Mouse (Mus musculus) embryonic facial prominence, embryonic 15.5 days (tissue): Measurements from ENCODE around the gene Celf2. TPM values are rescaled to one million over a fixed set of nuclear protein-coding genes. Genes with fewer than 3 reads are reported as not detected.
"Not testable (repeated sequence)": the region's sequence is repeated elsewhere in the genome, so short reads cannot be mapped to it uniquely, and the experiment has no call there.

Source experiments
- ATAC-seq: fragments of 200-750 bp; cut with Nextera tagmentation; 2 replicates; pipeline ENCODE4 v1.8.0; 2017; ENCODE audit warnings: low read depth, moderate TSS enrichment; ENCODE audit not compliant: insufficient number of reproducible peaks, low FRiP score, low TSS enrichment
- H3K27ac ChIP-seq: fragments of 300-500 bp; sonication (generic); replicated peaks from 2 replicates; pipeline ENCODE4 v1.5.1; 2015; ENCODE audit warnings: mild to moderate bottlenecking, inconsistent platforms
- H3K27me3 ChIP-seq: fragments of 300-500 bp; sonication (generic); 2 replicates; pipeline ENCODE4 v1.6.1; 2015; ENCODE audit warnings: inconsistent platforms
- H3K36me3 ChIP-seq: fragments of 300-500 bp; sonication (generic); 2 replicates; pipeline ENCODE4 v1.6.1; 2015; ENCODE audit warnings: mild to moderate bottlenecking, inconsistent platforms
- H3K4me1 ChIP-seq: fragments of 300-500 bp; sonication (generic); 2 replicates; pipeline ENCODE4 v1.6.1; 2015; ENCODE audit warnings: inconsistent platforms
- H3K4me2 ChIP-seq: fragments of 300-500 bp; sonication (generic); replicated peaks from 2 replicates; pipeline ENCODE4 v1.6.1; 2015; ENCODE audit warnings: mild to moderate bottlenecking, inconsistent platforms
- H3K4me3 ChIP-seq: fragments of 300-500 bp; sonication (generic); replicated peaks from 2 replicates; pipeline ENCODE4 v1.5.1; 2015; ENCODE audit warnings: mild to moderate bottlenecking, inconsistent platforms
- H3K9ac ChIP-seq: fragments of 300-500 bp; sonication (generic); 2 replicates; pipeline ENCODE4 v1.6.1; 2015; ENCODE audit warnings: inconsistent platforms
- H3K9me3 ChIP-seq: fragments of 300-500 bp; sonication (generic); replicated peaks from 2 replicates; pipeline ENCODE4 v1.6.1; 2016; ENCODE audit warnings: inconsistent platforms
- WGBS: fragments of 180-500 bp; shearing (Covaris S2); methylation state at CpG from one replicate; pipeline ENCODE4 v1.1.7; 2015; 5-methylcytosine and 5-hydroxymethylcytosine counted together
- polyA plus RNA-seq: library from polyadenylated mRNA; unstranded; fragments of >200 nt; fragmentation: Nextera tagmentation; extraction: Ambion mirVana; gene quantifications from 2 replicates; pipeline ENCODE4 v1.2.1, GENCODE M21; 2015

The Celf2 gene
- polyA plus RNA-seq, 1 experiment from 2014 or later: 59.7 TPM

GRCm38 (mm10) chr2:6602163-6602562, 907.2 kb downstream of the Celf2 start:
- WGBS: 78% methylated on average over 4 of the region's 4 CpGs
- no peaks in the 10 kb centered on the region for H3K4me1 ChIP-seq
- no peak for ATAC-seq
- no peak overlapping the region for H3K27ac ChIP-seq
- no peak overlapping the region for H3K4me2 ChIP-seq
- no peak overlapping the region for H3K9ac ChIP-seq
- H3K4me3 ChIP-seq: no peak overlapping the region
- no peaks in the 10 kb centered on the region for H3K9me3 ChIP-seq
- H3K27me3 ChIP-seq: no peaks in the 10 kb centered on the region
- no peaks in the 10 kb centered on the region; the same call in 1 of the 2 replicates for H3K36me3 ChIP-seq

GRCm38 (mm10) chr2:6598879-6599167, 910.5 kb downstream of the Celf2 start:
- WGBS: 93% methylated on average over 1 of the region's 1 CpGs
- H3K4me3 ChIP-seq: no peak overlapping the region
- ATAC-seq: no peak

DNA sequence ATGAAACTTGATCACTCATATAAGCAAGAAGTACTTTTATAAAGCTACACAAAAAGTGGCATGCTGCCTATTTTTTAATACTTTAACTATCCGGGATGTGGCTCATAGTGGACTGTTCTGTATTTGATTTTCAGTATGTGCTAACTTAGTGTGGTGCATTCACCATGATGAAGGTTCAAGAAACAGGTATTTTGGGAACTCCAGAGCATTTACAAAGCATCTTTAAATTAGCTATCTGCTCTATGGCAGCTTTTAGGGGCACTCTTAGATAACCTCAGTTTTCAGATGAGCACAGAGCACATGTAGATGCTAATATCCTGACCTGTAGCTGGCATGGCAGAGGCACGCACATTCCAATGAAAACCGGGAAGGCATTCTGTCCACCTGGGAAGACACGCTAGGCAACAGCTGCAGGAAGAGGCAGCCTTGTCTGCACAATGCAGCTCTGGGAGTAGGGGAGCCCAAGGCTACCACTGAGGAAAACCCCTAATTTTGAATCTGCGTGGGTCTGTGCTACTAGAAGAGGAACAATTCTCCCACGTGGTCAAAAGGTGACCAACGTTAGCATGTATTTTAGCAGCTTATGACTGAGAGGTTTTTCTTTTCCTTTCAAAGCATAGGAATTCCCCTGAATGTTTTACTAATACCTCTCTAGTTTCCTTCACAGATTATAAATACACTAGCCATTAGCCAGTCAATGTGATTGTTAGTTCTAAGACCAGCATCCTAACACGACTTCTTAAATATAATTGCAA, 911.1 kb downstream of the Celf2 start:
- no peak for ATAC-seq
- WGBS: 83% methylated on average over 8 of the region's 8 CpGs
- no peaks in the 10 kb centered on the region; the same call in 1 of the 2 replicates for H3K36me3 ChIP-seq

More at GRCm38 (mm10) chr2:6598879-6599167, 910.5 kb downstream of the Celf2 start:
- Histone ChIP-seq H3K4me2 (no peak overlapping the region), H3K27me3 (no peaks in the 10 kb centered on the region), H3K27ac (no peak overlapping the region), H3K4me1 (no peaks in the 10 kb centered on the region), H3K9me3 (no peaks in the 10 kb centered on the region), H3K9ac (no peak overlapping the region), H3K36me3 (no peaks in the 10 kb centered on the region; the same call in 1 of the 2 replicates)

GRCm38 (mm10) chr2:6594736-6595135, 914.6 kb downstream of the Celf2 start:
- Histone ChIP-seq H3K4me1 (no peaks in the 10 kb centered on the region), H3K9me3 (no peaks in the 10 kb centered on the region), H3K4me2 (no peak overlapping the region), H3K9ac (no peak overlapping the region), H3K27ac (no peak overlapping the region; the same call in 1 of the 2 replicates), H3K27me3 (no peaks in the 10 kb centered on the region), H3K4me3 (no peak overlapping the region), H3K36me3 (no peaks in the 10 kb centered on the region)
- WGBS: 31% methylated on average over 1 of the region's 1 CpGs
- ATAC-seq: no peak

More for the DNA sequence above, 911.1 kb downstream of the Celf2 start:
- Histone ChIP-seq H3K4me3 (no peak overlapping the region), H3K9ac (no peak overlapping the region), H3K27me3 (no peaks in the 10 kb centered on the region), H3K4me2 (no peak overlapping the region), H3K4me1 (no peaks in the 10 kb centered on the region), H3K27ac (no peak overlapping the region), H3K9me3 (no peaks in the 10 kb centered on the region)

DNA sequence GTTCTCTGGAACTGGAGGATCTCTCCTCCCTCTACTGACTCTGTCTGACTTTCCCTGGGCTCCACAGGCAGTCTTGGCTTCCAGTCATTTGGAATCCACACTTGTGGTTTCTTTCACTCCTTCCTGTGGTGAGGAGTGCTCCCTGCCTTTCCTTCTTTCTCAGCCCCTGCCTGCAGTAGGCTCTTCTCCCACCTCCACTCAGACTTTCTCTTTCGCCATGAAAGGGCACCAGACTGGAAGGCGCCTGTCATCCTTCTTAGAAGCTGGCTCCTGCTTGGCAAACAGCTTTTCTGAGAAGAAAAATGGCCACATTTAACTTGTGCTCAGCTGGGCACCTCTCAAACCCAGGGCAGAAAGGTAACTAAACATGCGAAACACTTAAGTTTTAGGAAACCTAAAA, 915.2 kb downstream of the Celf2 start:
- Histone ChIP-seq H3K4me2 (no peak overlapping the region), H3K27ac (no peak overlapping the region), H3K9ac (no peak overlapping the region), H3K27me3 (no peaks in the 10 kb centered on the region), H3K4me1 (no peaks in the 10 kb centered on the region), H3K4me3 (no peak overlapping the region), H3K36me3 (no peaks in the 10 kb centered on the region), H3K9me3 (no peaks in the 10 kb centered on the region)
- no peak for ATAC-seq
- WGBS: 76% methylated on average over 3 of the region's 3 CpGs

DNA sequence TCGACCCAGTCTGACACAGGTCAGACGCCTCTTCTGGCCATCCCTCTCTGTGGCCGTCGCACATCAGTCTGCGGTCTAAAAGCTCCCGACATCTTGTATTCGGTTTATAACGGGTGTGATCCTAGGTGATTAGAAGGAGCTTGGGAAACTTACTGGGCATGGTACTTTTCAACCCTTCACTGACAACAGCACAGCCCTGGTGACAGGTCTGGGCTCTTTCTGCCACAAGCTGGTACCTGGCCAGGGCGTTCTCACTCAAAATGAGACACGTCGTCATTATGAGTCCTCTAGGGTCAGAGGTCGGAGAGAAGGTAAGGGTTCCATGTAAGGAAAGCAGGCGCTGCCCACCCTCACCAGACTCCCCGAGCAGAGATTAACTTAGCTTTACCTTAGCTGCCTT, 915.6 kb downstream of the Celf2 start:
- H3K9ac ChIP-seq: no peak overlapping the region
- H3K4me2 ChIP-seq: no peak overlapping the region
- no peaks in the 10 kb centered on the region for H3K4me1 ChIP-seq
- ATAC-seq: no peak
- 78% methylated on average over 14 of the region's 14 CpGs for WGBS
- no peak overlapping the region for H3K27ac ChIP-seq
- H3K27me3 ChIP-seq: no peaks in the 10 kb centered on the region
- no peak overlapping the region for H3K4me3 ChIP-seq
- no peaks in the 10 kb centered on the region for H3K9me3 ChIP-seq
- H3K36me3 ChIP-seq: no peaks in the 10 kb centered on the region

DNA sequence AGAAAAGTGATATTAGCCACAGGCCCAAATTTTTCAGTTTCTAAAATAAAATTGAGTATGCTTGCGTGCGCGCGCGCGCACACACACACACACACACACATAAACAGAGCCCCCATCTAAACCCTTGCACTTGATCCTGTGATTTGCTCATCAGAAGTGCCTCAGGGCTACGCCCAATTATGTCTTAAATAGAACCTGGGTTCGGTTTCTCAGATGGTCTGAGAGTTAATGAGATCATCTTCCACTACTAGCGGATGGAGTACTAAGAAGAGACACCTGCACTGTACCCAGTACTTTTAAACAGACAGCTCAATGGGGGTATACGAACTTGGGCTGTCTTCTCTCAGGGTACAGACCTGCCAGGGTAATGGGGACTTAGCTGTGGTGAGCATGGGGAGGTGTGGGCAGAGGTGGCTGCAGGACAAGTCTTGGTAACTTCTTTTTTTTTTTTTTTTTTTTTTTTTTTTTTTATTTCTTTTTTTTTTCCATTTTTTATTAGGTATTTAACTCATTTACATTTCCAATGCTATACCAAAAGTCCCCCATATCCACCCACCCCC, 923.2 kb downstream of the Celf2 start:
- Histone ChIP-seq H3K4me2 (no peak overlapping the region), H3K27me3 (no peaks in the 10 kb centered on the region), H3K27ac (no peak overlapping the region), H3K9ac (no peak overlapping the region), H3K4me1 (no peaks in the 10 kb centered on the region), H3K9me3 (no peaks in the 10 kb centered on the region), H3K4me3 (no peak overlapping the region), H3K36me3 (no peaks in the 10 kb centered on the region)
- WGBS: 80% methylated on average over 10 of the region's 10 CpGs
- ATAC-seq: no peak

GRCm38 (mm10) chr2:6585069-6585754, 924.2 kb downstream of the Celf2 start:
- no peak for ATAC-seq
- no peaks in the 10 kb centered on the region for H3K9me3 ChIP-seq
- WGBS: 80% methylated on average over 7 of the region's 7 CpGs
- H3K27ac ChIP-seq: no peak overlapping the region
- no peak overlapping the region for H3K4me2 ChIP-seq
- H3K27me3 ChIP-seq: no peaks in the 10 kb centered on the region
- H3K4me3 ChIP-seq: no peak overlapping the region
- no peak overlapping the region for H3K9ac ChIP-seq
- H3K4me1 ChIP-seq: no peaks in the 10 kb centered on the region
- H3K36me3 ChIP-seq: no peaks in the 10 kb centered on the region

DNA sequence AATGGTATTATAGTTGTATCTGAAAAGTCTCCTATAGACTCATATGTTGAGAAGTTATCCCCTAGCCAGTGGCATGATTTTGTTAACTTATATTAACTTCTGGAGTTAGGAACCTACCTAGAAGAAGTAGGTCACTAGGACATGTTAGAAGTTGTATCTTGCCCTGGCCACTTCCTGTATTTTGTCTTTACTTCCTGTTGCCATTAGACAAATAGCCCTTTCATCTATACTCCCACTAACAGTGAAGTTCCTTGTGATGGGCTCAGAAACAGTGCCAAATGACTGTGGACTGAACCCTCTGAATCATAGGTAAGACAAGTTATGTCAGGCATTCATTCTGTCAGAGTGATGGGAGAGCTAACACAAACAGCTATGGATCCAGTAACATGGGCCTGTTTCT, 926.7 kb downstream of the Celf2 start:
- ATAC-seq: no peak
- no peaks in the 10 kb centered on the region for H3K27me3 ChIP-seq
- H3K4me1 ChIP-seq: no peaks in the 10 kb centered on the region
- H3K9me3 ChIP-seq: no peaks in the 10 kb centered on the region
- H3K4me3 ChIP-seq: no peak overlapping the region
- no peak overlapping the region for H3K9ac ChIP-seq
- H3K36me3 ChIP-seq: no peaks in the 10 kb centered on the region
- no peak overlapping the region for H3K4me2 ChIP-seq
- H3K27ac ChIP-seq: no peak overlapping the region

- Histone ChIP-seq H3K4me3 (no peak overlapping the region), H3K27ac (no peak overlapping the region), H3K9me3 (no peaks in the 10 kb centered on the region), H3K27me3 (no peaks in the 10 kb centered on the region), H3K9ac (no peak overlapping the region), H3K4me1 (no peaks in the 10 kb centered on the region), H3K36me3 (no peaks in the 10 kb centered on the region), H3K4me2 (no peak overlapping the region)
- no peak for ATAC-seq
- WGBS: 85% methylated on average over 5 of the region's 5 CpGs
Measured at GRCm38 (mm10) chr2:6580066-6580465, 929.3 kb downstream of the Celf2 start.

- not testable (repeated sequence) for H3K27me3 ChIP-seq, H3K9ac ChIP-seq, H3K27ac ChIP-seq, ATAC-seq, H3K4me3 ChIP-seq, H3K9me3 ChIP-seq, H3K4me2 ChIP-seq, H3K36me3 ChIP-seq, H3K4me1 ChIP-seq
- WGBS: 94% methylated on average over 3 of the region's 3 CpGs
Measured at GRCm38 (mm10) chr2:6575316-6575715, 934.0 kb downstream of the Celf2 start.
